Mouse (Mus musculus) thymus, adult 2 months (tissue): ENCODE measurements around the gene Igsf9b.

Experiments used
- CTCF ChIP-seq: fragments of 200-500 bp; IDR thresholded peaks from 2 replicates; pipeline ENCODE4 v1.5.1; 2012; ENCODE audit warnings: mild to moderate bottlenecking, control low read depth, low read length, moderate library complexity, borderline replicate concordance; ENCODE audit not compliant: control insufficient read depth, poor library complexity, insufficient read depth; ENCODE audit errors: extremely low read depth
- POLR2A ChIP-seq: fragments of 200-500 bp; IDR thresholded peaks from 2 replicates; pipeline ENCODE4 v1.6.1; 2012; ENCODE audit warnings: mild to moderate bottlenecking, low read length, control low read depth, moderate library complexity; ENCODE audit not compliant: control insufficient read depth, poor library complexity, insufficient read depth; ENCODE audit errors: extremely low read depth

- TF ChIP-seq POLR2A, result no peak
- no peak for TF ChIP-seq CTCF
Measured at GRCm38 (mm10) chr9:27300698-27301097, 1.7 kb downstream of the Igsf9b start.
